ENCODE assay signal across 15 mouse cellular contexts in genomic region chr9:61911300-61912128, GRCm38 (mm10). TPM values are rescaled to one million over a fixed set of nuclear protein-coding genes. Genes with fewer than 3 reads are reported as not detected.
DNase-seq lines count a peak whose midpoint lies in the region; TF ChIP-seq lines count a peak whose summit lies in the region.
"Had no signal": no experiment of that assay in that cellular context is flagged by ENCODE, and none has a peak within 500 bp of the region (broad histone marks: within the 10 kb centered on the region; RNA-seq: fewer than 3 reads in every experiment).

No protein-coding gene starts in this region.

- DNase-seq in heart, adult 11 months, result peak; percentile 83
- DNase-seq in heart, adult 8-10 months (ENCODE audit: low spot score), result no peak
- DNase-seq in liver, result peak; percentile 31
- no peak for DNase-seq in thymus, postnatal 14 days
- no peak for DNase-seq in urinary bladder, postnatal 25 days (ENCODE audit: low spot score)
- DNase-seq: adrenal gland, adult 2 months had no signal

- no peaks in the 10 kb centered on the region for H3K9me3 ChIP-seq in E14TG2a.4 (ENCODE audit: low read length)
- H3K9me3 ChIP-seq: hindbrain, embryonic 13.5 days; limb, embryonic 10.5 days; midbrain, embryonic 12.5 days had no signal

- peak; percentile 25 for TF ChIP-seq POLR2A in myocyte (IDR thresholded peaks at IDR 0.05; ENCODE audit: insufficient read length, low read depth)

- peaks cover 25% of the 10 kb centered on the region for H3K4me1 ChIP-seq in E14TG2a.4 (replicated peaks; ENCODE audit: low read depth, low read length)

- no peak overlapping the region for H3K4me2 ChIP-seq in myocyte (ENCODE audit: low read depth)
- H3K4me2 ChIP-seq: heart, embryonic 11.5 days; hindbrain, embryonic 13.5 days; lung, embryonic 14.5 days; midbrain, embryonic 12.5 days had no signal

- H3ac ChIP-seq in myocyte (ENCODE audit: control insufficient read depth, insufficient read length), result no peak overlapping the region

- H3K79me2 ChIP-seq in myocyte (ENCODE audit: control insufficient read depth, insufficient read depth), result peaks cover 9% of the 10 kb centered on the region

- H3K36me3 ChIP-seq in E14TG2a.4 (ENCODE audit: insufficient read depth, low read length) (peaks cover 39% of the 10 kb centered on the region), myocyte (ENCODE audit: control insufficient read depth, insufficient read depth) (no peaks in the 10 kb centered on the region)

- no peak for TF ChIP-seq CTCF in E14TG2a.4 (conservative IDR thresholded peaks at IDR 0.05; ENCODE audit: low read length)

- 0 out of 2 replicates have a peak overlapping the region, but pooled peaks have one; percentile 26 for H3K4me3 ChIP-seq in E14TG2a.4 (replicated peaks; ENCODE audit: low read length)
- no peak overlapping the region for H3K4me3 ChIP-seq in myocyte
- H3K4me3 ChIP-seq: hindbrain, embryonic 13.5 days; layer of hippocampus, adult 2 months; left cerebral cortex, adult 2 months; limb, embryonic 10.5 days; midbrain, embryonic 12.5 days had no signal

- H3K27me3 ChIP-seq in E14TG2a.4 (ENCODE audit: insufficient read depth, low read length), result no peaks in the 10 kb centered on the region
- H3K27me3 ChIP-seq in myocyte (ENCODE audit: control insufficient read depth, insufficient read depth, insufficient read length), result no peaks in the 10 kb centered on the region
- H3K27me3 ChIP-seq: hindbrain, embryonic 13.5 days; midbrain, embryonic 12.5 days had no signal

TF ChIP-seq in myocyte, 11 proteins besides CTCF, POLR2A, EP300 and RAD21:
- TF ChIP-seq MYOD1 (IDR thresholded peaks at IDR 0.05; ENCODE audit: control insufficient read depth in 1 of 3, insufficient read length in 2 of 3, low read depth in 2 of 3) (no peak), MYOG (IDR thresholded peaks at IDR 0.05; ENCODE audit: control insufficient read depth in 1 of 3, insufficient read depth in 1 of 3, insufficient read length in 2 of 3, low read depth in 2 of 3) (no peak), USF1 (IDR thresholded peaks at IDR 0.05; ENCODE audit: low read depth) (no peak), TCF3 (IDR thresholded peaks at IDR 0.05; ENCODE audit: insufficient read length, low read depth) (no peak), CEBPB (IDR thresholded peaks at IDR 0.05; ENCODE audit: insufficient read depth, poor library complexity, severe bottlenecking) (no peak), POLR2AphosphoS2 (IDR thresholded peaks at IDR 0.05; ENCODE audit: insufficient read length, low read depth) (peak; percentile 70), SRF (IDR thresholded peaks at IDR 0.05; ENCODE audit: control insufficient read depth, insufficient read length, low read depth) (no peak), E2F4 (IDR thresholded peaks at IDR 0.05; ENCODE audit: insufficient read depth) (no peak)

RNA-seq across cellular contexts. Expression of gene Rplp1, which starts 2.8 kb away (rescaled TPM):
- total RNA-seq in heart, adult 8-10 months (2022), result 1,000 to 10,000 TPM; 1,398 to 1,706 (median 1,515) TPM
- 9,411 TPM for polyA plus RNA-seq in myocyte (2012; fragmentation: generic; extraction: Trizol)

RNA-seq across cellular contexts. Expression of gene Kif23, which starts 35.1 kb away (rescaled TPM):
- 1 to 10 TPM in 3 of 4 experiments, under 1 TPM in 1; 0.56 to 2.3 (median 1.4) TPM for total RNA-seq in heart, adult 8-10 months (2022)
- polyA plus RNA-seq in myocyte (2012; fragmentation: generic; extraction: Trizol), result 24.1 TPM

Comparison
In these comparisons a context has a peak if more than half of its experiments do, and no peak if none do; other contexts are left out.
1. DNase-seq: peak in heart, adult 11 months (single experiment) and liver (single experiment); none in heart, adult 8-10 months (single experiment), thymus, postnatal 14 days (single experiment) and urinary bladder, postnatal 25 days (single experiment).